25 mouse cellular contexts compared by ENCODE assay signal in genomic region chr7:102573174-102573830, GRCm38 (mm10). TPM values are rescaled to one million over a fixed set of nuclear protein-coding genes. Genes with fewer than 3 reads are reported as not detected.
DNase-seq lines count a peak whose midpoint lies in the region; ATAC-seq and TF ChIP-seq lines count a peak whose summit lies in the region.
"Had no signal": no experiment of that assay in that cellular context is flagged by ENCODE, and none has a peak within 500 bp of the region (broad histone marks: within the 10 kb centered on the region; RNA-seq: fewer than 3 reads in every experiment).

No protein-coding gene starts in this region.

- DNase-seq in forebrain, embryonic 11.5 days (ENCODE audit: low spot score) = no peak
- peak; percentile 7 for DNase-seq in lung, embryonic 14.5 days
- no peak for DNase-seq in lung, postnatal 0 days (ENCODE audit: low spot score)
- peak; percentile 59 for DNase-seq in hindbrain, postnatal 0 days (ENCODE audit: low spot score)
- DNase-seq in adrenal gland, adult 18-20 months (ENCODE audit: low spot score in 2 of 2) = no peak
- DNase-seq: cerebellum, adult 8-10 months; kidney, adult 9 months; kidney, postnatal 25 days; left cerebral cortex, postnatal 4 days; liver; liver, postnatal 0 days had no signal

- no peak overlapping the region for H3K4me3 ChIP-seq in forebrain, embryonic 11.5 days (ENCODE audit: low read depth, low read length)
- no peak overlapping the region for H3K4me3 ChIP-seq in forebrain, embryonic 13.5 days
- no peak overlapping the region for H3K4me3 ChIP-seq in lung, embryonic 14.5 days (ENCODE audit: low read depth, low read length)
- H3K4me3 ChIP-seq in lung, postnatal 0 days (ENCODE audit: low read depth, low read length) = no peak overlapping the region
- no peak overlapping the region for H3K4me3 ChIP-seq in hindbrain, postnatal 0 days (ENCODE audit: low read length)
- H3K4me3 ChIP-seq in midbrain, embryonic 15.5 days = no peak overlapping the region
- H3K4me3 ChIP-seq: heart, embryonic 12.5 days; left cerebral cortex, adult 2 months; megakaryocyte, embryonic 14.5 days had no signal

- H3K27me3 ChIP-seq in forebrain, embryonic 11.5 days (ENCODE audit: control insufficient read depth, insufficient read depth, low read length) = no peaks in the 10 kb centered on the region
- no peaks in the 10 kb centered on the region for H3K27me3 ChIP-seq in forebrain, embryonic 13.5 days
- no peaks in the 10 kb centered on the region for H3K27me3 ChIP-seq in lung, embryonic 14.5 days (ENCODE audit: insufficient read depth, low read length)
- no peaks in the 10 kb centered on the region for H3K27me3 ChIP-seq in lung, postnatal 0 days (replicated peaks; ENCODE audit: insufficient read depth, low read length)
- H3K27me3 ChIP-seq in hindbrain, postnatal 0 days (ENCODE audit: insufficient read depth, low read length) = no peaks in the 10 kb centered on the region
- H3K27me3 ChIP-seq in midbrain, embryonic 15.5 days (replicated peaks) = no peaks in the 10 kb centered on the region
- H3K27me3 ChIP-seq: CH12.LX; heart, embryonic 12.5 days; megakaryocyte, embryonic 14.5 days had no signal

- no peak overlapping the region for H3K9ac ChIP-seq in forebrain, embryonic 11.5 days (ENCODE audit: low read length)
- H3K9ac ChIP-seq in forebrain, embryonic 13.5 days = no peak overlapping the region
- no peak overlapping the region for H3K9ac ChIP-seq in lung, embryonic 14.5 days
- H3K9ac ChIP-seq in lung, postnatal 0 days (replicated peaks; ENCODE audit: low read depth) = no peak overlapping the region
- H3K9ac ChIP-seq in hindbrain, postnatal 0 days (replicated peaks; ENCODE audit: low read length) = no peak overlapping the region
- H3K9ac ChIP-seq in midbrain, embryonic 15.5 days = no peak overlapping the region
- H3K9ac ChIP-seq: heart, embryonic 12.5 days; liver, postnatal 0 days had no signal

- H3K9me3 ChIP-seq in forebrain, embryonic 11.5 days (ENCODE audit: control insufficient read depth, low read length) = no peaks in the 10 kb centered on the region
- H3K9me3 ChIP-seq in forebrain, embryonic 13.5 days (replicated peaks) = no peaks in the 10 kb centered on the region
- no peaks in the 10 kb centered on the region for H3K9me3 ChIP-seq in lung, embryonic 14.5 days (ENCODE audit: low read depth, low read length)
- H3K9me3 ChIP-seq in lung, postnatal 0 days (ENCODE audit: low read length) = no peaks in the 10 kb centered on the region
- H3K9me3 ChIP-seq in hindbrain, postnatal 0 days (ENCODE audit: low read length) = no peaks in the 10 kb centered on the region
- H3K9me3 ChIP-seq in midbrain, embryonic 15.5 days = no peaks in the 10 kb centered on the region
- H3K9me3 ChIP-seq: heart, embryonic 12.5 days; megakaryocyte, embryonic 14.5 days had no signal

- no peak overlapping the region for H3K27ac ChIP-seq in forebrain, embryonic 11.5 days (ENCODE audit: low read depth, low read length)
- no peak overlapping the region for H3K27ac ChIP-seq in forebrain, embryonic 13.5 days
- H3K27ac ChIP-seq in lung, embryonic 14.5 days (ENCODE audit: low read depth) = no peak overlapping the region
- no peak overlapping the region for H3K27ac ChIP-seq in lung, postnatal 0 days (ENCODE audit: low read length)
- H3K27ac ChIP-seq in hindbrain, postnatal 0 days = no peak overlapping the region
- H3K27ac ChIP-seq in midbrain, embryonic 15.5 days = no peak overlapping the region
- H3K27ac ChIP-seq: left cerebral cortex, adult 2 months had no signal

- TF ChIP-seq CTCF in lung, embryonic 14.5 days (IDR thresholded peaks at IDR 0.05; ENCODE audit: low read depth) = no peak
- TF ChIP-seq CTCF in lung, postnatal 0 days (IDR thresholded peaks at IDR 0.05) = no peak
- TF ChIP-seq CTCF in hindbrain, postnatal 0 days (IDR thresholded peaks at IDR 0.05; ENCODE audit: low read depth) = no peak

- ATAC-seq in forebrain, embryonic 11.5 days (replicated peaks; ENCODE audit: low FRiP score) = peak; percentile 63; the same call in 1 of the 2 replicates
- no peak for ATAC-seq in forebrain, embryonic 13.5 days
- no peak for ATAC-seq in lung, embryonic 14.5 days (ENCODE audit: insufficient read depth)
- no peak for ATAC-seq in lung, postnatal 0 days
- peak; percentile 21; the same call in 1 of the 2 replicates for ATAC-seq in hindbrain, postnatal 0 days
- peak; percentile 72 for ATAC-seq in midbrain, embryonic 15.5 days (replicated peaks)
- ATAC-seq in inflammation-experienced regulatory T-cells, adult 6 months = no peak
- ATAC-seq: liver, postnatal 0 days had no signal

- H3K36me3 ChIP-seq in forebrain, embryonic 11.5 days (ENCODE audit: control insufficient read depth, insufficient read depth, low read length) = no peaks in the 10 kb centered on the region
- H3K36me3 ChIP-seq in forebrain, embryonic 13.5 days (ENCODE audit: poor library complexity, severe bottlenecking) = no peaks in the 10 kb centered on the region
- H3K36me3 ChIP-seq in lung, embryonic 14.5 days (ENCODE audit: insufficient read depth) = no peaks in the 10 kb centered on the region
- no peaks in the 10 kb centered on the region for H3K36me3 ChIP-seq in lung, postnatal 0 days (ENCODE audit: insufficient read depth, low read length)
- H3K36me3 ChIP-seq in hindbrain, postnatal 0 days (ENCODE audit: insufficient read depth, low read length) = no peaks in the 10 kb centered on the region
- no peaks in the 10 kb centered on the region for H3K36me3 ChIP-seq in midbrain, embryonic 15.5 days (replicated peaks)
- H3K36me3 ChIP-seq: heart, embryonic 12.5 days had no signal

- no peak for TF ChIP-seq EP300 in lung, postnatal 0 days (IDR thresholded peaks at IDR 0.05)

- WGBS in forebrain, embryonic 11.5 days = 69% methylated on average over 3 of the region's 3 CpGs
- 71% methylated on average over 3 of the region's 3 CpGs for WGBS in forebrain, embryonic 13.5 days
- 45% methylated on average over 3 of the region's 3 CpGs for WGBS in lung, embryonic 14.5 days
- 64% methylated on average over 3 of the region's 3 CpGs for WGBS in lung, postnatal 0 days
- 61% methylated on average over 3 of the region's 3 CpGs for WGBS in hindbrain, postnatal 0 days
- 29% methylated on average over 3 of the region's 3 CpGs for WGBS in midbrain, embryonic 15.5 days

- H3K4me1 ChIP-seq in forebrain, embryonic 11.5 days (replicated peaks; ENCODE audit: control insufficient read depth, insufficient read depth, low read length) = no peaks in the 10 kb centered on the region
- H3K4me1 ChIP-seq in forebrain, embryonic 13.5 days = 0 out of 2 replicates have a peak, but pooled peaks cover 5% of the 10 kb centered on the region
- no peaks in the 10 kb centered on the region for H3K4me1 ChIP-seq in lung, embryonic 14.5 days (ENCODE audit: insufficient read depth)
- no peaks in the 10 kb centered on the region for H3K4me1 ChIP-seq in lung, postnatal 0 days (ENCODE audit: insufficient read depth, low read depth, low read length)
- H3K4me1 ChIP-seq in hindbrain, postnatal 0 days (ENCODE audit: insufficient read depth, low read length) = 0 out of 2 replicates have a peak, but pooled peaks cover 4% of the 10 kb centered on the region
- peaks cover 5% of the 10 kb centered on the region; the same call in 1 of the 2 replicates for H3K4me1 ChIP-seq in midbrain, embryonic 15.5 days
- H3K4me1 ChIP-seq: heart, embryonic 12.5 days had no signal

- H3K4me2 ChIP-seq in forebrain, embryonic 11.5 days (ENCODE audit: low read depth, low read length, severe bottlenecking) = no peak overlapping the region
- no peak overlapping the region for H3K4me2 ChIP-seq in forebrain, embryonic 13.5 days
- H3K4me2 ChIP-seq in lung, embryonic 14.5 days = no peak overlapping the region
- no peak overlapping the region for H3K4me2 ChIP-seq in lung, postnatal 0 days (replicated peaks; ENCODE audit: low read depth, low read length)
- H3K4me2 ChIP-seq in hindbrain, postnatal 0 days (ENCODE audit: low read depth, low read length) = no peak overlapping the region
- no peak overlapping the region for H3K4me2 ChIP-seq in midbrain, embryonic 15.5 days
- H3K4me2 ChIP-seq: heart, embryonic 12.5 days had no signal

RNA-seq across cellular contexts. Expression of gene Olfr550, which starts 2.1 kb away (rescaled TPM):
- polyA plus RNA-seq in forebrain, embryonic 11.5 days (2014; fragmentation: Nextera tagmentation; extraction: Ambion mirVana) = not detected in 2 replicates
- not detected in 2 replicates for polyA plus RNA-seq in forebrain, embryonic 13.5 days (2015; fragmentation: Nextera tagmentation; extraction: Ambion mirVana)
- polyA plus RNA-seq in lung, embryonic 14.5 days (2014; fragmentation: Nextera tagmentation; extraction: Ambion mirVana) = not detected in 2 replicates
- polyA plus RNA-seq in lung, postnatal 0 days (2015; fragmentation: Nextera tagmentation; extraction: Ambion mirVana) = 0.21 TPM in 2 replicates
- not detected in 2 replicates for total RNA-seq in hindbrain, postnatal 0 days (2014; rRNA removed)
- not detected in 2 replicates for polyA plus RNA-seq in hindbrain, postnatal 0 days (2015; fragmentation: Nextera tagmentation; extraction: Ambion mirVana)
- not detected in 2 replicates for polyA plus RNA-seq in midbrain, embryonic 15.5 days (2015; fragmentation: Nextera tagmentation; extraction: Ambion mirVana)
- polyA plus RNA-seq in inflammation-experienced regulatory T-cells, adult 6 months (2017; shearing (Covaris generic)) = under 1 TPM in 1 of 3 experiments, not detected in 2; 0.15 TPM
- not detected for total RNA-seq in adrenal gland, adult 18-20 months (2021)
- total RNA-seq: adrenal gland, postnatal 4 days; CH12.LX; gastrocnemius, adult 8-10 months; granulocyte monocyte progenitor cell, adult 5-6 weeks; MEL had no signal
- polyA plus RNA-seq: heart, embryonic 12.5 days; intestine, embryonic 14.5 days; liver, postnatal 0 days had no signal

RNA-seq across cellular contexts. Expression of gene Trim21, which starts 8.0 kb away (rescaled TPM):
- 0.16 and 0.25 TPM in 2 replicates for polyA plus RNA-seq in forebrain, embryonic 11.5 days (2014; fragmentation: Nextera tagmentation; extraction: Ambion mirVana)
- 0.09 TPM in 1 of 2 replicates, not detected in the other for polyA plus RNA-seq in forebrain, embryonic 13.5 days (2015; fragmentation: Nextera tagmentation; extraction: Ambion mirVana)
- polyA plus RNA-seq in lung, embryonic 14.5 days (2014; fragmentation: Nextera tagmentation; extraction: Ambion mirVana) = 0.36 and 0.62 TPM in 2 replicates
- polyA plus RNA-seq in lung, postnatal 0 days (2015; fragmentation: Nextera tagmentation; extraction: Ambion mirVana) = 0.76 and 0.80 TPM in 2 replicates
- total RNA-seq in hindbrain, postnatal 0 days (2014; rRNA removed) = 1.4 TPM in 2 replicates
- 0.29 and 0.54 TPM in 2 replicates for polyA plus RNA-seq in hindbrain, postnatal 0 days (2015; fragmentation: Nextera tagmentation; extraction: Ambion mirVana)
- 0.28 TPM in 1 of 2 replicates, not detected in the other for polyA plus RNA-seq in midbrain, embryonic 15.5 days (2015; fragmentation: Nextera tagmentation; extraction: Ambion mirVana)
- 10 to 100 TPM in 1 of 3 experiments, 1 to 10 TPM in 2; 7.8 to 10.0 (median 9.7) TPM for polyA plus RNA-seq in inflammation-experienced regulatory T-cells, adult 6 months (2017; shearing (Covaris generic))
- 10 to 100 TPM; 12.1 to 14.6 TPM for total RNA-seq in adrenal gland, adult 18-20 months (2021)

RNA-seq across cellular contexts. Expression of gene Olfr551, which starts 18.4 kb away (rescaled TPM):
- polyA plus RNA-seq in forebrain, embryonic 11.5 days (2014; fragmentation: Nextera tagmentation; extraction: Ambion mirVana) = not detected in 2 replicates
- polyA plus RNA-seq in forebrain, embryonic 13.5 days (2015; fragmentation: Nextera tagmentation; extraction: Ambion mirVana) = not detected in 2 replicates
- polyA plus RNA-seq in lung, embryonic 14.5 days (2014; fragmentation: Nextera tagmentation; extraction: Ambion mirVana) = not detected in 2 replicates
- not detected in 2 replicates for polyA plus RNA-seq in lung, postnatal 0 days (2015; fragmentation: Nextera tagmentation; extraction: Ambion mirVana)
- not detected in 2 replicates for total RNA-seq in hindbrain, postnatal 0 days (2014; rRNA removed)
- polyA plus RNA-seq in hindbrain, postnatal 0 days (2015; fragmentation: Nextera tagmentation; extraction: Ambion mirVana) = not detected in 2 replicates
- not detected in 2 replicates for polyA plus RNA-seq in midbrain, embryonic 15.5 days (2015; fragmentation: Nextera tagmentation; extraction: Ambion mirVana)
- polyA plus RNA-seq in inflammation-experienced regulatory T-cells, adult 6 months (2017; shearing (Covaris generic)) = under 1 TPM in 1 of 3 experiments, not detected in 2; 0.12 TPM
- total RNA-seq in adrenal gland, adult 18-20 months (2021) = not detected
- total RNA-seq: adrenal gland, postnatal 4 days; CH12.LX; common myeloid progenitor, adult 5-6 weeks; gastrocnemius, adult 8-10 months; granulocyte monocyte progenitor cell, adult 5-6 weeks; heart, postnatal 25 days; left cerebral cortex, adult 2 months; left cerebral cortex, postnatal 4 days; MEL had no signal
- polyA plus RNA-seq: heart, embryonic 12.5 days; intestine, embryonic 14.5 days; liver, postnatal 0 days had no signal

RNA-seq across cellular contexts. Expression of gene Olfr549, which starts 23.6 kb away (rescaled TPM):
- polyA plus RNA-seq in forebrain, embryonic 11.5 days (2014; fragmentation: Nextera tagmentation; extraction: Ambion mirVana) = not detected in 2 replicates
- polyA plus RNA-seq in forebrain, embryonic 13.5 days (2015; fragmentation: Nextera tagmentation; extraction: Ambion mirVana) = not detected in 2 replicates
- polyA plus RNA-seq in lung, embryonic 14.5 days (2014; fragmentation: Nextera tagmentation; extraction: Ambion mirVana) = not detected in 2 replicates
- polyA plus RNA-seq in lung, postnatal 0 days (2015; fragmentation: Nextera tagmentation; extraction: Ambion mirVana) = not detected in 2 replicates
- total RNA-seq in hindbrain, postnatal 0 days (2014; rRNA removed) = not detected in 2 replicates
- polyA plus RNA-seq in hindbrain, postnatal 0 days (2015; fragmentation: Nextera tagmentation; extraction: Ambion mirVana) = not detected in 2 replicates
- polyA plus RNA-seq in midbrain, embryonic 15.5 days (2015; fragmentation: Nextera tagmentation; extraction: Ambion mirVana) = not detected in 2 replicates
- not detected for polyA plus RNA-seq in inflammation-experienced regulatory T-cells, adult 6 months (2017; shearing (Covaris generic))
- total RNA-seq in adrenal gland, adult 18-20 months (2021) = not detected
- total RNA-seq: adrenal gland, postnatal 4 days; CH12.LX; common myeloid progenitor, adult 5-6 weeks; gastrocnemius, adult 8-10 months; granulocyte monocyte progenitor cell, adult 5-6 weeks; heart, postnatal 25 days; left cerebral cortex, adult 2 months; left cerebral cortex, postnatal 4 days; MEL had no signal
- polyA plus RNA-seq: heart, embryonic 12.5 days; intestine, embryonic 14.5 days; liver, postnatal 0 days had no signal

RNA-seq across cellular contexts. Expression of gene Olfr552, which starts 24.3 kb away (rescaled TPM):
- not detected in 2 replicates for polyA plus RNA-seq in forebrain, embryonic 11.5 days (2014; fragmentation: Nextera tagmentation; extraction: Ambion mirVana)
- polyA plus RNA-seq in forebrain, embryonic 13.5 days (2015; fragmentation: Nextera tagmentation; extraction: Ambion mirVana) = not detected in 2 replicates
- not detected in 2 replicates for polyA plus RNA-seq in lung, embryonic 14.5 days (2014; fragmentation: Nextera tagmentation; extraction: Ambion mirVana)
- not detected in 2 replicates for polyA plus RNA-seq in lung, postnatal 0 days (2015; fragmentation: Nextera tagmentation; extraction: Ambion mirVana)
- total RNA-seq in hindbrain, postnatal 0 days (2014; rRNA removed) = not detected in 2 replicates
- not detected in 2 replicates for polyA plus RNA-seq in hindbrain, postnatal 0 days (2015; fragmentation: Nextera tagmentation; extraction: Ambion mirVana)
- not detected in 2 replicates for polyA plus RNA-seq in midbrain, embryonic 15.5 days (2015; fragmentation: Nextera tagmentation; extraction: Ambion mirVana)
- not detected for polyA plus RNA-seq in inflammation-experienced regulatory T-cells, adult 6 months (2017; shearing (Covaris generic))
- under 1 TPM in 1 of 2 experiments, not detected in 1; 0.10 TPM for total RNA-seq in adrenal gland, adult 18-20 months (2021)
- total RNA-seq: CH12.LX; common myeloid progenitor, adult 5-6 weeks; granulocyte monocyte progenitor cell, adult 5-6 weeks; left cerebral cortex, postnatal 4 days; MEL had no signal
- polyA plus RNA-seq: heart, embryonic 12.5 days; intestine, embryonic 14.5 days; liver, postnatal 0 days had no signal

Comparison
In these comparisons a context has a peak if more than half of its experiments do, and no peak if none do; other contexts are left out.
1. ATAC-seq: peak in forebrain, embryonic 11.5 days (single experiment), hindbrain, postnatal 0 days (single experiment) and midbrain, embryonic 15.5 days (single experiment); none in forebrain, embryonic 13.5 days (single experiment), lung, embryonic 14.5 days (single experiment), lung, postnatal 0 days (single experiment) and inflammation-experienced regulatory T-cells, adult 6 months (single experiment).
2. DNase-seq: peak in lung, embryonic 14.5 days (single experiment) and hindbrain, postnatal 0 days (single experiment); none in forebrain, embryonic 11.5 days (single experiment), lung, postnatal 0 days (single experiment) and adrenal gland, adult 18-20 months (0 of 2).